Mouse (Mus musculus) right cerebral cortex, postnatal 14 days (tissue): ENCODE data around the gene Tmem51.
"Not testable (repeated sequence)": the region's sequence is repeated elsewhere in the genome, so short reads cannot be mapped to it uniquely, and the experiment has no call there.

Experiments used
- DNase-seq: peaks from one replicate; pipeline ENCODE4 v3.0.0; 2022

Gene Tmem51

GRCm38 (mm10) chr4:142059113-142059840 lies 24.8 kb downstream of the Tmem51 start:
- DNase-seq = no peak

GRCm38 (mm10) chr4:142057529-142058216 lies 26.4 kb downstream of the Tmem51 start:
- DNase-seq = peak; percentile 23

- DNase-seq = no peak
Observed at GRCm38 (mm10) chr4:142055600-142055999, 28.5 kb downstream of the Tmem51 start.

- DNase-seq = no peak
Observed at GRCm38 (mm10) chr4:142054580-142054979, 29.5 kb downstream of the Tmem51 start.

- no peak for DNase-seq
Observed at GRCm38 (mm10) chr4:142053661-142054448, 30.2 kb downstream of the Tmem51 start.

- DNase-seq = no peak
Observed at GRCm38 (mm10) chr4:142053261-142053660, 30.8 kb downstream of the Tmem51 start.

GRCm38 (mm10) chr4:142052391-142053132 lies 31.5 kb downstream of the Tmem51 start:
- no peak for DNase-seq

GRCm38 (mm10) chr4:142051883-142052282 lies 32.2 kb downstream of the Tmem51 start:
- not testable (repeated sequence) for DNase-seq

- DNase-seq = no peak
Observed at GRCm38 (mm10) chr4:142049963-142050362, 34.1 kb downstream of the Tmem51 start.

- no peak for DNase-seq
Observed at GRCm38 (mm10) chr4:142048391-142048790, 35.7 kb downstream of the Tmem51 start.

- DNase-seq = no peak
Observed at GRCm38 (mm10) chr4:142047005-142047404, 37.1 kb downstream of the Tmem51 start.

GRCm38 (mm10) chr4:142046496-142046895 lies 37.6 kb downstream of the Tmem51 start:
- DNase-seq = no peak

GRCm38 (mm10) chr4:142045595-142046163 lies 38.4 kb downstream of the Tmem51 start:
- no peak for DNase-seq

- no peak for DNase-seq
Observed at GRCm38 (mm10) chr4:142044452-142044851, 39.7 kb downstream of the Tmem51 start.

GRCm38 (mm10) chr4:142039662-142040353 lies 44.3 kb downstream of the Tmem51 start:
- DNase-seq = no peak

- DNase-seq = no peak
Observed at GRCm38 (mm10) chr4:142037897-142038296, 46.2 kb downstream of the Tmem51 start.

GRCm38 (mm10) chr4:142028533-142028932 lies 55.6 kb downstream of the Tmem51 start:
- no peak for DNase-seq

- no peak for DNase-seq
Observed at GRCm38 (mm10) chr4:142026965-142027364, 57.1 kb downstream of the Tmem51 start.

GRCm38 (mm10) chr4:142024536-142024935 lies 59.6 kb downstream of the Tmem51 start:
- DNase-seq = no peak

GRCm38 (mm10) chr4:142023166-142023565 lies 60.9 kb downstream of the Tmem51 start:
- DNase-seq = no peak

GRCm38 (mm10) chr4:142017686-142018085 lies 66.4 kb downstream of the Tmem51 start:
- DNase-seq = no peak
